Mouse (Mus musculus) megakaryocyte progenitor cell, adult 5-6 weeks (primary cell): Measurements from ENCODE around the gene Myh8. TPM values are rescaled to one million over a fixed set of nuclear protein-coding genes. Genes with fewer than 3 reads are reported as not detected.

Experiments
- ATAC-seq: replicated peaks from 2 replicates; pipeline ENCODE4 v1.8.0; 2016; ENCODE audit warnings: mild to moderate bottlenecking, moderate TSS enrichment, inconsistent platforms; ENCODE audit not compliant: poor library complexity
- total RNA-seq, 2 experiments: library from RNA; stranded (forward) in 1 of 2; stranded (reverse) in 1 of 2; fragments of 157-497, 149-512 nt in 1 of 2; fragments of 200-1000 nt in 1 of 2; gene quantifications; 2 replicates each; pipeline versions ENCODE4 v1.2.3 to v1.2.4; 2015 to 2017

Myh8 gene
- not detected in 2 replicates for total RNA-seq (2015)
- not detected in 2 replicates for total RNA-seq (2017)

DNA sequence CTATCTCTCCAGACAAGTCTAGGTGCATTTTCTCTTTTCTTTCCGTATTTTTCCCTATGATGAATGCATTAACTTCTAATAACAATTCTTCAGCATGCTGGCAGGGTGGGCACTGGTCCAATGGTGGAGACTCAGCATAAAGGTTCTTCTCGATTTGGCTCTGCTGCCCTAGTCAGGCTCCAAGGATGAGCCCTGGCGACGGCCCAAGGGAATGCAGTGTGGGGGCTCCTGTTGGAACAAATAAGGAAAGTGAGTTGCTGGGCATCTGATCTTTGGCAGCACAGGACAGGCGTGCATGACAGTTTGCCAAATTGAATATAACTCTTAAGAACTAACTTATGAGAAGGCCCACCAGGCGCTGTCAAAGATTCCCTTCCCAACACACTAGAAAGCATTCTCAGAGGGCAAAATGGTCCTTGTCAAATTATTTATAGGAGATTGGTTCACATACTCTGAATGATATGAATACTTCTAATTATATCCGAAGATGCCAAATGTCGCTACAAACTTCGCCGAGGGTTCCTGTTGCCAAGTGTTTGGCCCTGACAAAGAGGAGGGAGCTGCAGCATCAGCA lies at the start of gene Myh8:
Gene Myh8, plus strand, starts transcription at position 524 of the 574 bp plus-strand sequence.
- ATAC-seq = no peak

DNA sequence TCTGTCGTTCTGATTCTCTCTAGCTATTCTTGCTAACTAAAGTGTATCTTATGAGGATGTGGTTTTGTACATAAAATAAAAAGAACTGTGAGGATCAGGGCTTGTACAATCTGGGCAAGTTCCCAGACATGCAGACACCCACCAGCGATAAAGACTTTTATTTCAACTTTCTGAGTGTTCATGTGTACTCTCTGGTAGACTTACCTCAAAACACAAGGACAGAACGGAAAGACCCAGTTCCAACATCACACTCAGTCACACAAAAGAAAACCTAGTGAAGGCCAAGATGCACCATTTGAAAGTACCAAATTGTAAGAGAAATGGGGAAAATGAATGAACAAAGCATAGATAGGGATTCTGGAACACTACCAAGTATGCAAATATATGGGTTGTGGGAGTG lies 48.2 kb upstream of the Myh8 start:
- no peak for ATAC-seq

DNA sequence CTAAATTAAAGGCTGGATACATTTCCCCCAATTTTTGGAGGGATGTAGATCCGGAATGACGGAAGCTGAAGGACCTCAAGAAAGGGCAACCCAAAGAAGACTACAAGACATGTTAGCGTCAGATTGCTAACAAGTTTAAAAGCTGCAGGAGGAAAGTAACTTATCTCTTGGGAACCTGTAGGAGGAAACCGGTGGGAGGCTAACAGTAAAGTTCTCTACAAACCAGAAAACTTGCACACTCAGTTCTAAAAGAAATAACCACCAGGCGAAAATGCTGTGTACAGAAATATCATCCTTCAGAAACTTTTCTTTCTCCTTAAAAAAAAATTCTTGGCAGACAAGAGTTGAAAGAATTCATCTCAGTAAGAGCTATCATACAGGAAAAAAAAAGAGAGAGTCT lies 47.8 kb upstream of the Myh8 start:
- no peak for ATAC-seq

DNA sequence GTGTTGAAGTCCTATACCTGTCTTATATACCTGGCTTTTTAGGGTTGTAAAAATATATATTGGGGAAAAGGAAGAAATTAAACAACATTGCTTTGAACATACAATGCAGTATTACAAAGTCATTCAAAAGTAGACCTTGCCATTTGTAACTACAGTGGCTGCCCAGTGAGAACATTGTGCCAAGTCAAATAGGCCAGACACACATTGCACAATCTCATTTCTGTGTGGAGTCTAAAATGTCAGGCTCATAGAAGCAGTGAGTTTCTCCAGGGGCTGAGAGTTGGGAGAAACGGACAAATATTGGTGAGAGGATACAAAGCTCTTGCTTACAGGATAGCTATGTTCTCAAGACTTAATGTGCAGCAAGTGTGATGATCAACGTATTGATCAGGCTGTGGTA lies 47.0 kb upstream of the Myh8 start:
- no peak for ATAC-seq

DNA sequence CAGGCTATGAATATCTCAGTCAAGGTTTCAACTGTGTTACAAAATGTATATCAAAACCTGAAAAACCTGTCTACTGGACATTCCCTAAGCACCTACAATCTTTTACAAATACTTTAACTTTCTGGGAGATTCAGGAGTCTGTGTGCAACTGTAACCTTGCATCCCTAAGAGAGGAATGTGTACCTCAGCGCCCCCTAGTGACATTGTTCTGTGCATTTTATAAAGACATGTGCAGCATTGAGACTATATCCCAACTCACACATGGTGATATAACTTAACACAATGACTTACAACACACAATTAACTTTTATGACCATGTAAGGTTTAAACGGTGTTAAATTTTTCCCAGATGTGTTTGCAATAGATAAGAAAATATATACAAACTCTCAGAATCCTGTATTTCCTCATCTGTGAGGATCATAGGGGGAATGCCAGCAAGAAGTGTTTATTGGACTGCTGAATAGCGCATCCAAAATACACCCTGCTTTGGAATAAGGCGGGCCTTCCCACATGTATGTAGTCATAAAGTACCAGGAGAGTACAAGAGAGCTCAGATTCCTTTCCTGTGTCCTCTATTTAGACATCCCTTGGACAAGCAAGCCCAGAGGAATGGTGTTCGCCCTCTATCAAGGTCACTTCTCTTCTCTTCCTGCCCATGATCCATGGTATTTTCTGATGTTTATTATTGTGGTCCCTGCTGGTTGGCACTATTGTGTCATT lies 41.1 kb upstream of the Myh8 start:
- no peak for ATAC-seq

DNA sequence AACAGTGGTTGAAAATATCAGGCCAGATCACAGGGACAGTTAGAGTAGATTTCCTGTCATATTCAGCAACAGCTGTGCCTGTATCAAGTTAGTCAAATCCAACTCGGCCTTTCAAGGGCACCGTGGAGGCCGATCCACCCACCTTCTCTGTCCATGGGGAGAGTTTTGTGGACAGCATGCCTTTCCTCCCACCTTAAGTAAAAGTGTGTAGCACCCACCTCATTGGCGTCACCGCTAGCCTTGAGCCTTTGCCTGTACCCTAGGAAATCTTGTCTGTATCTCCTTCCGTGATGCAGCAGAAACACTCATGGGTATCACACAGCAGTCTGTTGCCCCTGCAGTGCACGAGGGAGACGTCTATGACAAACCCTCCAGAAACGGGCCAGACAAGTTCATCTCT lies 40.1 kb upstream of the Myh8 start:
- no peak for ATAC-seq

DNA sequence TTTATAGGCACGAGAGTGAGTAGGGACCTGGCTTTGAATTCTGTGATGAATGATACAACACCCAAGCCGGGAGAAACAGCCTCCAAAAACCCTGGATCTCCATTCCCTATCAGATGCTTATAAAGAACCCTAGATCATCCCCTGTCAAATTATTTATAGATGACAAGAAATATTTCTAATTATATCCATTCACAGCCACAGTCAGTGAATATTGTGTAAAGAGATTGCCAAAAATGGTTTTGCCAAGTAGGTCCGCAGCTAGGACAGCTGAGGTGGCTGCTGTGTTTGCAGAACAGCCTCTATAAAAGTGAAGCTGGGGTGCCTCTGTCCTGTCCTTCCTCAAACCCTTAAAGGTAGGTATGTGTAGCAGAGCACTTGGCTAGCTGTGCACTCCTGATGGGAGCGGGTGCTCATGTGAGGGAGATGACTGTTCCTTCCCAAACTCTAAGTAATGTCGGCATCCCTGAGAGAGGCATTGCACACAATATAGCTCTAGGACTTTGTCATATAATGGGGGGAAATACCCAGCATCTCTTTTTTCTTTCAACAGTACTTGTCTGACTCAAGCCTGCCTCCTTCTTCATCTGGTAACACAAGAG lies 39.3 kb upstream of the Myh8 start, which contains the start of gene Myh4:
Gene Myh4, plus strand, starts transcription at position 549 of the 599 bp plus-strand sequence.
- no peak for ATAC-seq

DNA sequence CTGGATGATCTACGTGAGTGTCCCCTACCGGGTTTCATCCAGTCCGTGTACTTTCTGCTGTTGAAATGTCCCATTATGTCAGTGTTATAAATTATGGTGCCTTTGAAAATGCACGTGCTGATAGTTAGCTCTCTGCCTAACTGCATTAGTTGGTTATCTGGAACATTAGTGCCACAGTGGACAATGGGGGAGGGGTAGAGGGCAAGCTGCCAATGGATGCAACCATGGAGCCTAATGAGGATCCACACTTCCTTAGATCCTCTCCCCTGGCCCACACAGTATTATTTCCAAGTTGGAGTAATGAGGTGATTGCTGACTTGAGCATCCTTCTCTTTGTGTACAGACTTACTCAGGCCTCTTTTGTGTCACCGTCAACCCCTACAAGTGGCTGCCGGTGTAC lies 35.9 kb upstream of the Myh8 start:
- ATAC-seq = no peak

DNA sequence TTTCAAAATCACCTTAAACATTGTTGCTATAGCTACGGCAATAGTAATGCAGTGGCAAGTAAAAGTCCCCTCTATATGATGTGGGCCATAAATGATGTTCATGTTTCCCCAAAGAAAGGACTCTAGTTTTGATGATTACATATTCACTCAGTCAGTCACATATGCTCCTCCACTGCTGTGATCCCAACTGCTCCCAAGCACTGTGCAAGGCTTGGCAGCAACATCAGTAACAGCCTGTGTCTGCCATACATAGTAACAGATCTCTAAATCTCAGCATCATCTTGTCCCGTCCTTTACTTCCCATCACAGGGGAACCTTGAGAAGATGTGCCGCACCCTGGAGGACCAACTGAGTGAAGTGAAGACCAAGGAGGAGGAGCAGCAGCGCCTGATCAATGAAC lies 23.2 kb upstream of the Myh8 start:
- no peak for ATAC-seq

DNA sequence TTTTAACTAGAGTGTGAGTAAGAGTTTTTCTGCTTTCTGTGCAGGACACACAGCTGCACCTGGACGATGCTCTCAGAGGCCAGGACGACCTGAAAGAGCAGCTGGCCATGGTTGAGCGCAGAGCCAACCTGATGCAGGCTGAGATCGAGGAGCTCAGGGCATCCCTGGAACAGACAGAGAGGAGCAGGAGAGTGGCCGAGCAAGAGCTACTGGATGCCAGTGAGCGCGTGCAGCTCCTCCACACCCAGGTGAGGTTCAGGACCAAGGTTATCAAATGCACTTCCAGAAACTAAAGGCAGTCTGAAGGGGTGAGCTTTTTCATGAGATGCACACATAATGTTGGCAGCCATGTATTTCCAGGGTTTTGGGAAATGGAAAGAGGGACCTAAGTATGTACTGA lies 19.9 kb upstream of the Myh8 start:
- no peak for ATAC-seq

DNA sequence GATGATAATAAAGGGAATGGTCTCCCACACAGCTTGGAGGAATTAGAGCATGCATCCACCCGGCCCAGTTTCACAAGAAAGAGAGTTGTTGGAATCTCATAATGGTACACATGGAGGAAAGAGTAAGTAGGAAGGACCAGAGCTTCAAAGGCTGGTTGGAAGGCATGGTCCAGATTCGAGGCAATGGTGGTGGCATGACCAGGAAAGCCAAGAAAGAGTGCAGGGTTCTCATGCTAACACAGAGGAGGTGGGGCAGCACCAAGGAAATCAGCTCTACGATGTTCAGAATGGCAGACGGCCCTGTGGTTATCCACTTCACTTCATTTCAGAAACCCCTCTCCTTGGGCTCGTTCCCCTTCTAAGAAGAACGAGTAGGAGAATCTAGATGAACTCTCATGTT lies 16.0 kb upstream of the Myh8 start:
- ATAC-seq = no peak

DNA sequence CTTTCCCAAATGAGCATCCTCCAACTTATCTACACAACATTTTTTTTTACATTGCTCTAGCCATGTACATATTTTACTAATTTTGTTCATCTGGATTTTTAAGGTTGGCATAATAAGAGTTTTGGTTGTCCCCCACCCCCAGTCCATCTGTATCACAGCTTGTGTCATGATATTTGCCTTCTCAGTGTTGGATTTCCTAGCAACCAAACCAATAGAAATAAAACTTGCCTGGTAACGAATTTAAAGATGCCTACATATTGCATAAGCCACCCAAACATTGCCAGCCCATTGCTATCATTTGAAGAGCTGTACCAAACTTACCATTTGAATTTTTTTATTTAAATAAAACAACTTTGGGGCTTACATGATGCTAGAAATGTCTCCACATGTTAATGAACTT lies 16.5 kb downstream of the Myh8 start:
- no peak for ATAC-seq

DNA sequence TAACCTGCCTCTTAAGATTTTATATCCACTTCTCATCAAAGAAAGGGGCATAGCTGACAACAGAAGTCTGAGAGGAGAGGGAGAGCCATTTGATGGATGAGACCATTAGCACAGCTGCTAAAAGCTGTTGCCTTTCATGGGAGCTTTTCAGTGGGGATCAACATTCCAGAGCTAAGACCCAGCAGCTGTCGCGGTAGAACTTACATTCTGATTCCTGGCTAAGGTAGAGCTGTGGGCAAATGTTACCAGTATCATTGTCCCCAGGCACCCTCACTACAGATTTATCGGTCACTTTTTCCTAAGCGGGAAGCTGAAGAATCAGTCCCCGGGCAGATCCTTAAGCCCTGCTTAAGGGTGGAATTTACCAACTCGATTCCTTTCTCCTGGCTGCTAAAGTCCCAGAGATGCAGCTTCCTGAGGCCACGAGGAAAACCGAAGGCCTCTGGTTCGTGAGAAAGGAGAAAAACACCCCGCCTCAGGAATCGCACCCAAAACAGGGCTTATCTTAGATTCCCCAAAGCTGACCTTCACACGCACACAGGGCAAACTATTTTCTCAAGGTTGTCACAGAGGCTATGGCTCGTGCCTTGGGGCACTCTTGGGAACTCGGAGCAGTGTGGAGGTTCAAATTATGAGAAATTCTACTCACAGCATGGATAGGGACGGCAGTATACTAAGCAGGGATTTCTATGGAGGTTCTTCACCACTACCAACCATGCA lies 37.0 kb downstream of the Myh8 start:
- ATAC-seq = no peak

DNA sequence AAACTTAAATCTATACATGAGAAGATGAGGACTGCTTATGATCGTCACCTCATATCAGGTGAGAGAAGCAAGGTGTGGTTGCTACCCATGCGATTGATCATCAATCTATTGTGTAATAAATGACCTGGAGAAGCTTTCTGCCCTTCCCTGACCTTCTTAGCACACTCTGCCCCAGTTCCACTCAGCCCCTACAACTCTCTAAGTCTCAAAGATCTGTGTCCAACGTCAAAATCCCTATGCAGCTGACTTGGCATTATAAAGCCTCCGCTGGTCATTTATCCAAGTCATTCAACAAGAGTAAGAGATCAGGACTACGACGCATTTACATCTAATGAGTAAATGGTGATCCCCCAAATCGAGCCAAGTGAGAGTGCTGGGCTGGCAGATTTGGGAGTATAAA lies 44.4 kb downstream of the Myh8 start, which contains the start of gene Myh13:
Gene Myh13, plus strand, starts transcription at position 301 of the 400 bp plus-strand sequence.
- ATAC-seq = no peak

DNA sequence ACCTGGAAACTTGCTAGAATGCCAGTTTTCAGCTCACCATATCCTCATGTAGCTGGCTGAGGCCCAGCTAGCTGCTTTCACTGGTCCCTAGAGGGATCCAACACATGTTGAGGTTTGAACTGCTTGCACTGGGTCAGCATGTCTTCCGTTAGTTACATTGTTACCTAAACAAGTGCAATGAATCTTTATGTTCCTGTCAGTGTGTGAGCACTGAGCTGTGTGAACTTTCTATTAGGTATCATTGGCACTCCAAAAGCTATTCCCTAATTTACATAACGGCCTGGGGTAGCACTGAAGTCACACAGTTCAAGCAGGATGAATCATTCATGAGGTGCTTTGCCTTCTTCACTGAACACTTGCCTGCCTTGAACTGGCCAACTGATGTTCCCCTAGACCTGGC lies 49.6 kb downstream of the Myh8 start:
- no peak for ATAC-seq

DNA sequence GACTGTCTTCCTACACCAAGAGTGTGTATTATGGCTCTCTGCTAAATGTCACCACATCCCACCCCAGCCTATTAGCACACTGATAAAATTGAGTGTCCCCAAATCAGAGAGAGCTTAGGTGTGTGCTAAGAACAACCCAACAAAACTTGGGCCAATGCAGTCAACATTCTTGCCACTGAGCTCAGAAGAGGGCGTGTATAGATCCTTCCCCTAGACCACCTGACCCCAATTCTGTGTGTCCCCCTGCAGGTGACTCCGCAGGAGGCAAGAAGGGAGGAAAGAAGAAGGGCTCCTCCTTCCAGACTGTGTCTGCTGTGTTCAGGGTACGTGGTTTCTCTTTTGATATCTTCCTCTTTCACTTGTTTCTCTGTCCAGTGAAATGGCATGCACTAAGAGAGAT lies 67.6 kb downstream of the Myh8 start:
- ATAC-seq = no peak

DNA sequence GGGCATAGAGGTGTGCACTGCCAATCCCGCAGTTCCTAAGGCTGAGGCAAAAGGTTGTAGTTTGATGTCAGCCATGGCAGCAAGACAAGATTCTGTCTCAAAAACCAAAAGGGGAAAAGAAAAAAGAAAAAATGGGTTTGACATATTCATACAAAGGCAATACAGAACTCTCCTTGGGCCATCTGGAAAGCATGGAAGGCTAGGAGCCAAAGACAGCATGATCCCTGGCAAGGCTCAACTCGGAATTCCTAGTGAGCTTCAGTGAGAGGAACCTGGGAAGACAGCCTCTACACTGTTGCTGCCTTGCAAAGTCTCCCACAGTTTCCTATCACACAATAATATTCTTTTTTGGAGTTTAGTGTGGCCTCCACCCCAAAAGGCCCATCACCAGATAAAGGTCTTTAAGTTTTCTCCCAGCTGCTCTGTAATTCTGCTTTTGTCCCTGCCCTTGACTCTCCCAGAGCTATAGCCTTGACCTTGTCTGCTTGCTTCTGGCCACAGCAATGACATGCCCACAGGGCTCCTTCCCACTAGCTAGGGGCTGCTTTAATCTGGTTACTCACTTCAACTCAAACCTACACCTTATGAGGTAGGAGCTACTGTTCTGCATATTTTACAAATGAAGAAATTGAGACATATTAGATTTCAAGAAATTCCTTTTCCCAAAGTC lies 68.4 kb downstream of the Myh8 start:
- ATAC-seq = no peak

DNA sequence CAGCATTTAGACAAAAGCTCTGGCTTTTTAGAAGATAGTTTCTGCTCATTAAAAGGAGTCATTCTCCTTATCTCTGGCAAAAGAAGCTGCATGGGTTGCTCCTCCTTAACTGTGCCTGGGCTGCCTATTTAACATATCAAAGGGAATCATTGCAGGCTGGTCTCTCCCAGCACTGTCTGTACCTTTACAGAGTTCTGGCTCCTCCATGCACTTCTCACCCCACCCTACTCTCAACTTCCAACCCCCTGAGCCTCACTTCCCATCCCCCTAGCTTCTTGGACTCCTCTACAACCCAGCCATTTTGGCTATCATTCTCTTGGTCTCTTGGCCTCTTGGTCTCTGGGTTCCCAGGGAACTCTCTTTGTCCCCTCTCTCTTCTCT lies 68.9 kb downstream of the Myh8 start:
- ATAC-seq = no peak

DNA sequence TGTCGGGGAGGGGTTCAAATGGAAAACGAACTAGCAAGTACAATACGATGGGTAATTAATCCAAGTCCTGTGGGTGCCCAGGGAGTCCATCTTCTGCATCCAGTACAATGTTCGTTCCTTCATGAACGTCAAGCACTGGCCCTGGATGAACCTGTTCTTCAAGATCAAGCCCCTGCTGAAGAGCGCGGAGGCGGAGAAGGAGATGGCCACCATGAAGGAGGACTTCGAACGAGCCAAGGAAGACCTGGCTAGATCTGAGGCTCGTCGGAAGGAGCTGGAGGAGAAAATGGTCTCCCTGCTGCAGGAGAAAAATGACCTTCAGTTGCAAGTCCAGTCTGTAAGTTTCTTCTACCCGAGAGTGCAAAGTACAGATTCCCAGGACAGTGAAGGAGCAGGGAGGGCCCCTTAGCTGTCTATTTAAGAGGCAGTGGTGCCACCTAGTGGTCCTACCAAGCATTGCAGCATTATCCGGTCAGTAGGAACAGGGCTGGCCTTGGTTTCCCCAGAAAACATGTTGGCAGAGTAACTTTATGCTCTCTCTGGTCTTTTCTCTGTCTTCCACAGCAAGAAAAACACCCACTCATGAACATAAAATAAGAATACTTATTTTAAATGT lies 73.3 kb downstream of the Myh8 start:
- peak; percentile 83 for ATAC-seq

DNA sequence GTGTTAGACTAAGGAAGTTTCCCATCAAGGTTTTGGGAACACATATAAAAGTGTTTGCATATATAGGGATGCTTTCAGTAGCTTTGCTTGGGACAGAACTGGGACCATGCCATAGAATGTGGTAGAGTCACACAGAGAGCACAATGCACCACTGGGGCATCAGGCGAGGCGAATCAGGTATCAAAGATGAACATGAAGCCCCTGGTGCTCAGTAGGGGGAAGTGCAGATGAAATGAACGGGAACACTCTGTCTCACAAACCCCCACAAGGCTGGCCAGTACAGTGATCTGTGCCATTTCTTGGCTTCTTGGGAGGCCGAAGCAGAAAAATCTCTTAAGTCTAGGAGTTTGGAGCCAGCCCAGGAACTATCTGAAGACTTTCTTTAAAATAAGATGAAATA lies 76.1 kb downstream of the Myh8 start:
- ATAC-seq = peak; percentile 42; the same call in 1 of the 2 replicates

DNA sequence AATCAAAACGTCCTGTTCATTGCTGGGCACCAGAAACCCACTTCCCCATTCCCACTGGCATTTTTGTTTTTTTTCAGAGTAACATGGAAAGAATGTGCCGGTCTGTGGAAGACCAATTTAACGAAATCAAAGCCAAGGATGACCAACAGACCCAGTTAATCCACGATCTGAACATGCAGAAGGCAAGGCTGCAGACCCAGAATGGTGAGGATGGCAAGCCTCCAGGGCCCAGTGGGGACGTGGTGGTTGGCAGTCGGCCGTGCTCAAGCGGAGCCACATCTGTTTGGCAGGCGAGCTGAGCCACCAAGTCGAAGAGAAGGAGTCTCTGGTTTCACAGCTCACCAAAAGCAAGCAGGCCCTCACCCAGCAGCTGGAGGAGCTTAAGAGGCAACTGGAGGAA lies 81.1 kb downstream of the Myh8 start:
- no peak for ATAC-seq
